Mouse (Mus musculus) thymus, postnatal 0 days (tissue): ENCODE results near the gene Pabpn1l. TPM values are rescaled to one million over a fixed set of nuclear protein-coding genes. Genes with fewer than 3 reads are reported as not detected.

Experiments
- DNase-seq: peaks from one replicate; pipeline ENCODE4 v3.0.0-alpha.2; 2015; ENCODE audit warnings: low spot score
- polyA plus RNA-seq: library from polyadenylated mRNA; unstranded; fragments of >200 nt; fragmentation: Nextera tagmentation; extraction: Ambion mirVana; gene quantifications from 2 replicates; pipeline ENCODE4 v1.2.1, GENCODE M21; 2015

Gene Pabpn1l
- polyA plus RNA-seq, 1 experiment from 2014 or later: 0.43 TPM

DNA sequence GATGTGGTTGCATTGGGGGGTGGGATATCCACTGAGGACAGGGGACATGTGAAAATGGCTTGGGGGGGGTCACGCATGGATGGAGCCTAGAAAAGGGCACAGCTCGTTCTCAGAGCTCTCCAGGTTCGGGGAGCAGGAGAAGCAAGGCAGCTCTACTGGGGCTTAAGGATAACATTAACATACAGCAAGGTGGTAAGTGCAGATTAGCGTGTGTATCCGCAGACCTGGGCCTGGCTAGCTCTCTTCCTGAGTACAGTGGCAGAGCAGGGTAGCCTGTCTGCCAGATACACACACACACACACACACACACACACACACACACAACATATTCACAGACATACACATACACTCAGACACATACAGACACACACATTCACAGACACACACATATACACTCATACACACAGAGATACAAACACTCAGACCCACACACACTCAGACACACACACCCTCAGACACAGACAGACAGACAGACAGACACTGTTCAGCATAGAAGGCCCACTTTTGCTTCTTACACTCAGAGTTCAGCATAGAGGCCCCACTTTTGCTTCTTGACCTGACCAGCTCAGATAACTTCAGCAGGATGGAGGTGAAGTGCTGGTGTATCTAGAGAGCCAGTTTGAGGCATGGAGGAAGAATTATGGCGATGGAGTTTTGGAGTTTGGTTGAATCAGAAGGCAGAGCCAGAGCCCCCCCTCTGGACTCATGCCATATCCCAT lies 3.7 kb downstream of the Pabpn1l start:
- no peak for DNase-seq

- DNase-seq: peak; percentile 78
Measured at GRCm38 (mm10) chr8:122617947-122618546, 4.5 kb downstream of the Pabpn1l start.

- DNase-seq: no peak
Measured at GRCm38 (mm10) chr8:122616181-122616905, 6.2 kb downstream of the Pabpn1l start.

GRCm38 (mm10) chr8:122611295-122612133 lies 11.0 kb downstream of the Pabpn1l start, which contains the start of the genes Galns and Trappc2l:
Gene Galns (minus strand): TSS chr8:122611463.
Gene Trappc2l (plus strand): TSS chr8:122611640.
- peak; percentile 98 for DNase-seq

DNA sequence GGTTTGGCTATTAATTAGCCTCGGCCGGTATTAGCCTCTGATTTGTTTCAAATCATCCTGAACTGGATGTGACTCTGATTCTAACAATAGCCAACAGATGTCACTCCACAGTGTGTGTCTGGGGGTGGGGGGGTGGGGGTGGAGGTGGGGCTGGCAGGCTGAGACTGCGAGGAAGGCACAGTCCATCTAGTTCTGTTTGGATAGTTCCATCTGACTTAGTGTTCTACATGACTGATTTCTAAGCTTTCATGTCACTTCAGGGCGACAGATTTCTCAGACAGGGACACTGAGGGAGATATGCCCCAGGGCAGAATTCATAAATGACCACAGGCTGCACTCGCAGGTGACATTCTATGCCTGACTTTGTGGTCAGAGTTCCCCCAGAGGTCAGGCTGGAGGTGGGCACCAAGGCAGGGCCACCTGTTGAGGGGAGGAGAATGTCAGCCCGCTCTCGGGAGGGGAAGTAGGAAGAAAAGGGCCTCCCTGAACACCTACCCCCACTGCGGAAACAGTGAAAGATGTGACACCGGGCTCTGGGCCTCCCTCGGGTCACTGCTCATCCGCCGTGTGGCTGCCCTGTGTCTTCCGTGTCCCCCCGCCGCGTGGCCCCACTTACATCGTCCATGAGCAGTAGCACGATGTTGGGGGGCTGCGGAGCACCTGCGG lies 11.8 kb downstream of the Pabpn1l start:
- DNase-seq: no peak

DNA sequence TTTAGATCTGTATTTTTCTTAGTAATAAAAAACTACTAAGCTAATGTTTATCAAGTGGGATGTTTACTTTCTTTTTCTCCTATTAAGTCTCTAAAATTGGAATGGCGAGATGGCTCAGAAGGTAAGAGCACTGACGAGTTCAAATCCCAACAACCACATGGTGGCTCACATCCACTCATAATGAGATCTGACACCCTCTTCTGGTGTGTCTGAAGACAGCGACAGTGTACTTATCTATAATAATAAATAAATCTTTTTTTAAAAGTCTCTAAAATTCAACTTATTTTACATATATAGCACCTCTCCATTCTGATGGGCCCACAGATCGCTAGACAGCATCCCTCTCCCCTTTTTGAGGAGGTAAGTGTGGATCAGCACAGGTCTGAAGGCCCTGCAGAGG lies 12.3 kb downstream of the Pabpn1l start:
- DNase-seq: no peak

GRCm38 (mm10) chr8:122606810-122607209 lies 15.7 kb downstream of the Pabpn1l start:
- DNase-seq: no peak

DNA sequence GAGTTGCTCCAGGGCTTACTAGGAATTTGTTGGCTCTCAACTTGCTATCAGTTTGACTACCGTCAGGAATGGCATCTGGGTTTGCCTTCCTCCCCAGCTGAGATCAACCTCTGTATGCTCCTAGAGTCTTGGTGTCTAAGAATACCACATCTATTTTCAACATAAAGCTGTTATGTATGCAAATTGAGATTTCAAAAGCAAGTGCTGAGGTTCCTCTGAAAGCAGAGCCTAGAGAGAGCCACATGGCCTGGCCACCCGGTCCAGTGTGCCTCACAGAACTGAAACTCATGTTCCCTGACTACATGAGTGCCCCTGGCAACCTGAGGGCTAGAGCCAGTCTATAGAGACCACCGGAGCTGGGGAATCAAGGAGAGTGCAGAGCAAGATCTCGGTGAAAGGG lies 17.2 kb downstream of the Pabpn1l start:
- DNase-seq: no peak

- no peak for DNase-seq
Measured at GRCm38 (mm10) chr8:122604640-122605039, 17.9 kb downstream of the Pabpn1l start.

DNA sequence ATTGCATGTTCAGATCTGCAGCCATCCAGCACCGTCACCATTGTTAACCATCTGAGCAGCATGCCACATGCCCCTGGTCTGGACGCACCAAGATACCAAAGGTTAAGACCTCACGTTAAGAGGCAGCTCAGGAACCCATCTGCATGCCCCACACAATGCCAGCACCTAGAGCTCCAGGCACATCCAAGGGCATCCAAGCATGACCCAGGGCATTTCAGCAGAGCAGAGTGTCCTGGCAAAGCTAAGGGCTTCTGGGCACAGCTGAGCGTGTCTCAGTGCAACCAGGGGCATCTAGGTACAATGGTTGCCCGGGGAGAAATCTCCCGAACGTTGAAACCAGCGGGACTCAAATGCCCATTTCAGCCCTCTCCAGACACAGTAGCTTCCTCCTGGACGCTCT lies 21.9 kb downstream of the Pabpn1l start:
- no peak for DNase-seq

DNA sequence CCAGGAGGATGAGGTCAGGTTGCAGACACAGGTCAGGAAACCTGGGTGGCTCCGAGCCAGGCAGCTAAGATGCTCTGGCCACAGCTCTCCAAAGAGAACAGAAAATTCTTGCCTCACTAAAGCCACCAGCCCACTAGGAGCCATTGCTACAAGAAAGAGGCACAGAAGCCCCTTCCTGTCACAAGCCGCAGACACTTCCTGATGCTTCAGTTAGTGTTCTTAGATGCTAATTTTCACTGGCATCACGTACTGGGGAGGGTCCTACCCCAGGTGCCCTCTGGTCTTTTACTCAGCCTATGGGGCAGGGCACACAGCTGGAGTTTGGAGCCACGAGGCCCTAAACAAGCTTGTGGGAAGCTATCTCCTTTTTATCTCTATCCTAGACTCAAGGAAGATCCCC lies 26.5 kb downstream of the Pabpn1l start:
- peak; percentile 57 for DNase-seq

GRCm38 (mm10) chr8:122593783-122594507 lies 28.6 kb downstream of the Pabpn1l start:
- DNase-seq: no peak

DNA sequence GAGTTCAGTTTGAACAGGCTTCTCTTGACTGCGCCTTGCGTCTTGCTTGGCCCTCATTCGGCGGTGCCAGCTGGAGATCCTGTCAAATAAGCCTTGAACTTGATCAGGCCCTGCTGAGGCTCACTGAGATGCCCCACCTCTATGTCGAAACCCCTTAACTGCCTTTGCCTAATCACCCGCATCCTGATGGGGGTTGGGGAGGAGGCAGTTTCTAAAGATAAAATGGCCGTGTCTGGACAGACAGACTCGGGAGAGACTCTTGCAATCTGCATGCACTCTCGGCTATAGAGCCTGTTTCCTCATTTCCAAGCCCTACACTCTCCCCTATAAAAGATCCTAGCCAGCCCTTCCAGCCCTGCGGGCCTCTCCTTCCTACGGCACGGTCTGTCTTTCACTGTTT lies 29.3 kb downstream of the Pabpn1l start:
- no peak for DNase-seq

DNA sequence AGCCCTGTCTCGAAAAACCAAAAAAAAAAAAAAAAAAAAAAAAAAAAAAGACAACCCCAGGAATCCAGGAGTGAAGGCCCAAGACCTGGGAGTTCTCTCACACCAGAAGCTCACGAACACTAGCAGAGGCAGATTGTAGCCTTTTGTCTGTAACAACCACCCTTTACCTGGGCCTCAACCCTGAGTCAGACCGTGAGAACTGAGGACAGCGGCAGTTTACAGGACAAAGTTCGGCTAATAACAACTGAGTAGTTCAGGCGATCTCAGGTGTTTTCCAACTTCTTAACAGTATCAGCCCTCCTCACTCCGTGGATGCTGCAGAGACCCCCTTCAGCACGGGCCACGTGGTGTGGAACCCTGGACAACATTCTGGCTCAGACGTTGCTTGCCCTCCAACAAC lies 35.8 kb downstream of the Pabpn1l start:
- DNase-seq: no peak

GRCm38 (mm10) chr8:122586171-122586570 lies 36.4 kb downstream of the Pabpn1l start:
- no peak for DNase-seq

DNA sequence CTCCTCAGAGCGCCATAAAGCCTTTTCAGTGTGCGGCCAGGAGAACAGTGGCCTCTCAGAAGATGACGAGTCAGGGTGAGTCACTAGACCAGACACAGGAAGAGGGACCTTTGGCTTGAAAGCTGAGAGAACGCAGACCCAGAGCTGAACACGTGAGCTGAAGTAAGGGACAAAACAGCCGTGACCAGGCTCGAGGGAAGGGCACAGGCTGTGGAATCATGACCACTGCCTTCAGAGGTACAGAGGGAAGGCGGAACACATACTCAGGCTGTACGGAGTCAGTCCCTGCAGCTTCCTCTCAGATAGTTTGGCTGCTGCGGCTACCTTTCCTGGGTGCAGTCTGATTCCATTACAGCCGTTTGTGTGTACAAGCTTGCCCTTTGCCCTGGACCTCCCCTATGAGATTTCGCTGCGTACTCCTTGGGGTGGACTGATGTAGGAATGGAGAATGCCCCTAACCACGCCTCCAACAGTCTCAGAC lies 37.1 kb downstream of the Pabpn1l start:
- DNase-seq: no peak

- no peak for DNase-seq
Measured at GRCm38 (mm10) chr8:122584981-122585380, 37.6 kb downstream of the Pabpn1l start.

- DNase-seq: no peak
Measured at GRCm38 (mm10) chr8:122580926-122581325, 41.6 kb downstream of the Pabpn1l start.

DNA sequence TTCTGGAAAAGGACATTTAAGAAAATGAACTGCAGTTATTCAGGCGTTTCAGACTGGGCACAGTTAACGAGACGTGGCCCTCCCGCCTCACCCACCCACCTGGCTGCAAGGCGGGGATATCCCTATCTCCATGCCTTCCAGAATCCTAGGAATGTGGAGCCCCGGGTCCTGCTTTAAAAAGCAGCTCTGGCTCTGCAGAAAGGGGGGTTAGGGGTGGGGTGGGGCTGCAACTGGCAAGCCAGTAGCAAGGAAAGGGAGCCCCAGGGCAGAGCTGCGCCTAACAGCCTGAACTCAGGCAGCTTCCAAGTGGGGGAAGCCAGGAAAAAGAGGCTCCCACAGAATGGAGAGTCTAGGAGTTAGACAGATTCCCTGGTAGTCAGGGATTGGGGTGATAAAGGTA lies 43.3 kb downstream of the Pabpn1l start:
- no peak for DNase-seq

GRCm38 (mm10) chr8:122577116-122577515 lies 45.4 kb downstream of the Pabpn1l start:
- no peak for DNase-seq
